Mouse (Mus musculus) megakaryocyte, embryonic 14.5 days (primary cell): Measurements from ENCODE around the gene Tmem143.

Source experiments
- FLI1 ChIP-seq: IDR thresholded peaks from 2 replicates; pipeline ENCODE4 v1.6.1; 2012; ENCODE audit warnings: low read length, inconsistent platforms, mixed read lengths
- GATA1 ChIP-seq: IDR thresholded peaks from 3 replicates; pipeline ENCODE4 v1.6.1; 2012; ENCODE audit warnings: mixed read lengths, low read length, inconsistent platforms, borderline replicate concordance

GRCm38 (mm10) chr7:45941986-45942385 lies 45.2 kb downstream of the Tmem143 start:
- TF ChIP-seq FLI1, result no peak
- no peak for TF ChIP-seq GATA1
